Mouse (Mus musculus): ENCODE results near the gene Slc39a11. TPM values are rescaled to one million over a fixed set of nuclear protein-coding genes. Genes with fewer than 3 reads are reported as not detected.
A peak's percentile ranks its signal among the peaks of the same experiment; 100 is the strongest.

Gene Slc39a11
- polyA plus RNA-seq, 1 experiment from 2014 or later, result 27.7 TPM

DNA sequence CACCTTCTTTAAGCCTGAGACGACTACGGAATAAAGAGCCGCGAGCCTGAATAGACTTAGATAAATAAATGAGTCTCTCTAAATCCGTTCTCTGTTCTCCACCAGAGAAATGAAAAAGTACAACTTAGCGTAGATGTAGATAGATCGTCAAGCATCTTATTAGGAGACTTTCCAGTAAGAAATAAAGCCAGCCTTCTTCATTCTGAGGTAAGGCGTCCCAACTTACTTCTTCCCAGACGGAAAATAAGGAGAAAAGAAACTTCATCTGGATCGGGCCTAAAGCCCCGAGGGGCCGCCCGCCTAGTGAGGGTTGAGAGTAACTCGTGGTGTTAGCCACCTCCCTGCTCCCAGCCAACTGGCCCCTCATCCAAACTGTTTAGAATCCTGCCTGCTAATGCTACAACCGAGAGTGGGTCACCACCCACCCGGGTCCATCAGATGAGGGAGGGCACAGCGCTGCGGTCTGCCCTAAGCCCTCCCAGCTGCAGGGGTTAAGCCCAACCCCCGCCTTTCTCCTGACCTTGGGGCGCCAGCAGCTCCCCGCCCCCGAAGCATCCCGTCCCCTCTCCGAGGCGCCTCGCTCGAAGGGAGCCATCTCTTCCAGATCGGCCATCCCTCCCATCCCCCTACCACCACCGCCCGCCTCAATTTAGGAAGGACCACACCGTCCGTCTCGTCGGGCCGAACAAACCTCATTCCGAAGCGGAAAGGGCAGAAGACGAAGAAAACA, 33.2 kb upstream of the Slc39a11 start:
- 2% methylated on average over 37 of the region's 38 CpGs for WGBS
- Histone ChIP-seq H3K4me1 (peaks cover 51% of the 10 kb centered on the region), H3K27me3 (no peaks in the 10 kb centered on the region), H3K9me3 (replicated peaks) (no peaks in the 10 kb centered on the region), H3K4me3 (peak overlapping the region; percentile 93), H3K4me2 (peak overlapping the region; percentile 94), H3K27ac (peak overlapping the region; percentile 95), H3K9ac (peak overlapping the region; percentile 91), H3K36me3 (ENCODE audit: poor library complexity, severe bottlenecking) (peaks cover 6% of the 10 kb centered on the region)
- ATAC-seq, result peak; percentile 8

DNA sequence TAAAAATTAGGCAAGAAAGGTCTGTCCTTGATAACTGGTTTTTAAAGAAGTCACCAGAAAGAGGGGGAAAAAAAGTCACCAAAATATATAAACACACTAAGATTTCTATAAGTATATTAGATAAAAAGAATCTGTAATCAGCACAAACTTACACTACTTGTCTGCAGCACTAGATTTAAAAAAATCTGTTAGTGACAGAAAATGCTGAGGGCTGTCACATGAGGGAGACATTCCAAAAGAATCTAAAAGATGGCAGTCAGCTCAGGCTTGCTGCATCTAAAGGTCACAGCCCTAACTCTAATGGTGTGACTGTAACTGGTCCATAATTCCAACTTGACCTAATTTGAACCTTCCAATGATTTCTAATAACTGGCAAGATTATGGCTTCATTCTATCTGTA, 32.1 kb upstream of the Slc39a11 start:
- H3K4me2 ChIP-seq, result peak overlapping the region; percentile 24; the same call in 1 of the 2 replicates
- peaks cover 53% of the 10 kb centered on the region for H3K4me1 ChIP-seq
- H3K27ac ChIP-seq, result no peak overlapping the region
- H3K4me3 ChIP-seq, result no peak overlapping the region; the same call in 1 of the 2 replicates
- H3K27me3 ChIP-seq, result no peaks in the 10 kb centered on the region
- H3K9me3 ChIP-seq (replicated peaks), result no peaks in the 10 kb centered on the region
- H3K9ac ChIP-seq, result no peak overlapping the region
- ATAC-seq, result no peak
- peaks cover 3% of the 10 kb centered on the region; the same call in 1 of the 2 replicates for H3K36me3 ChIP-seq (ENCODE audit: poor library complexity, severe bottlenecking)

DNA sequence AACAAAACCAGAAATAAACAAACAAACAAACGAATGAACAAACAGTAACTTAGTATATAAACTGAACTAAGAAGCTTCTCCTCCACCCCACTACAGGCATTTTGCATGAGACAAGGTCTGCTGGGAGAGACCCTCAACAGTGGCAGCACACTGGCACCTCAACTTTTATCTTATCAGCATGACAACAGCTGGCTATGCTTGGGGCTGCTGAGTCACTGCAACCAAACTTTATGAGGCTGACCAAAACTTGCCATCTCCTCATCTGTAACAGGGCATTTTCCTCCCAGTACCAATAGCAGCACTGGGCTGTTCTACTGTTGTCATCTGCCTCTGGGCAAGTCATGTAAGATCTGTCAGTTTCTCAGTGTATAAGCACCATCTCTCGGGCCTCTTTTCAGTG, 31.1 kb upstream of the Slc39a11 start:
- H3K4me2 ChIP-seq, result no peak overlapping the region
- H3K36me3 ChIP-seq (ENCODE audit: poor library complexity, severe bottlenecking), result peaks cover 12% of the 10 kb centered on the region
- peaks cover 46% of the 10 kb centered on the region for H3K4me1 ChIP-seq
- H3K4me3 ChIP-seq, result no peak overlapping the region
- ATAC-seq, result no peak
- 89% methylated on average over 2 of the region's 2 CpGs for WGBS
- H3K9ac ChIP-seq, result no peak overlapping the region
- H3K9me3 ChIP-seq (replicated peaks), result no peaks in the 10 kb centered on the region
- H3K27ac ChIP-seq, result no peak overlapping the region
- H3K27me3 ChIP-seq, result no peaks in the 10 kb centered on the region

DNA sequence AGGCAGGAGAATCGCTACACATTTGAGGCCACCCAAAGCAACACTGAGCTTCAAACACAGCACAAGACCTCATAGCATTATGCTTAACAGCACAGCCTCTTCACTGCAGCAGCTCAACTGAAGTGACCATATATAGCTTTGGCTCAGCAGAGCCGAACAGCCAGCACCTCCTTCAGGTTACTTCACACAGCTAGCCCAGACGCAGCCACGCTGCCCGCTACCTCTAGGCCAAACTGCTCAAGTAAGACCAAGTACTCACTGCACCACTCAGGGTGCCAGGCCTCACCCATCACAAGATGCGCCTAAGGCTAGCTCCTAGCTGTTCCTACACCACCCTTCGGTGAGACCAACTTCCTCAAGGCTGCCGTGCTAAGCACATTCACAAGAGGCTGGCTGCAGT, 28.5 kb upstream of the Slc39a11 start:
- H3K4me3 ChIP-seq, result no peak overlapping the region
- no peak overlapping the region for H3K4me2 ChIP-seq
- 89% methylated on average over 8 of the region's 8 CpGs for WGBS
- peaks cover 33% of the 10 kb centered on the region for H3K4me1 ChIP-seq
- no peak for ATAC-seq
- H3K27ac ChIP-seq, result no peak overlapping the region
- no peak overlapping the region for H3K9ac ChIP-seq
- no peaks in the 10 kb centered on the region for H3K27me3 ChIP-seq
- H3K36me3 ChIP-seq (ENCODE audit: poor library complexity, severe bottlenecking), result peaks cover 34% of the 10 kb centered on the region
- no peaks in the 10 kb centered on the region for H3K9me3 ChIP-seq (replicated peaks)

DNA sequence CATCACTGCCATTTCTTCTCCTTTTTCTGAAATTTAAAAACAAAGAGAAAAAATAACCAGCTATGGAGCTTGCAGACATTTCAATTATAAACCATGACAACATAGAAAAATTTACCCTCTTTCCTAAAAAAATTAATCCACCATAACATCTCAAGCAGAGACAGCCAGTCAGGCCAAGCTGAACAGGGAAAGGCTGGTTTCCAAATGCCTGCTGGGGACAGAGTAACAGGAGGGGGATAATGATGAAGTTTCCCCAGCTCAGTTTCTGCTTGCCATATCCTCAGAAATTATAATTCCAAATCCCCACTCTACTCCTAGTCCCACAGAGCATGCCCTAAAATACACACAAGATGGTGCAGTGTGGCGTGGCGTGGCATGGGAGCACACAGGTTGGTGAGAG, 27.5 kb upstream of the Slc39a11 start:
- Histone ChIP-seq H3K4me1 (peaks cover 25% of the 10 kb centered on the region), H3K36me3 (ENCODE audit: poor library complexity, severe bottlenecking) (peaks cover 44% of the 10 kb centered on the region), H3K27ac (no peak overlapping the region), H3K27me3 (no peaks in the 10 kb centered on the region), H3K9me3 (replicated peaks) (no peaks in the 10 kb centered on the region), H3K4me3 (no peak overlapping the region), H3K9ac (no peak overlapping the region), H3K4me2 (no peak overlapping the region)
- 93% methylated on average over 2 of the region's 2 CpGs for WGBS
- no peak for ATAC-seq

DNA sequence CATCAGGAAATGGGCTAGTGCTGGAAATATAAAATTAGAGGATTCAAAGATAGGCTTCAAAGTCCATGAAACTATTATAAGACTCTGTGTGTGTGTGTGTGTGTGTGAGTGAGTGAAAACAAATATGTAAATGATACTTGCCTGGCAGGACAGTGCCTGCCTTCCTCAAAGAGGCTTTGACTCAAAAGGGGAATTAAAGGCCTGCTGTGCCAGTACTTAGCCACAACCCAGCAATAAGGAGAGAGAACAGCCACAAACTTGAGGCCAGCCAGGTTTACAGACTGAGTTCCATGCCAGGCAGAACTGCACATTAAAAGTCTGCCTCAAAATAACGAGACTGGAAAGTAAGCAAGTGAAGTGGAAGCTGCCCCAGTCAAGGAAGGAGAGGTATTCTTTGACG, 27.0 kb upstream of the Slc39a11 start:
- H3K9me3 ChIP-seq (replicated peaks), result no peaks in the 10 kb centered on the region
- H3K27me3 ChIP-seq, result no peaks in the 10 kb centered on the region

DNA sequence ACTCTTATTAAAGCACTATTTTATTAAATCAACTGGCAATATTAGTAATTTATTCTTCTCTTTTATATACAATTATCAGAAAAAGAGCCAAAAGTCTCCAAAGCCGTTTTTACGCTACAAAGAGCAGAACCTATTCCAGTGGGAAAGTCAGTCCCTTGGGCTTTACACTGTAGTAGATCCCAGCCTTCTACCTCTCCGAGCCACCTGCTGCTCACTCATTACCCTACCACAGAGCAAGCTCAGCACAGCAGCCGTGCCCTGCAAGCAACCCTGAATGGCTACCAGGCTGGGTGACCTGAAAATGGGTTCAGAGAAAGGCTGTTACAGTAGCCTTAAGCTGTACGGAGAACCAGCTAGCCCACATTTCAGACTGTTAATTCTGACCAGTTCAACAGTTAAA, 24.7 kb upstream of the Slc39a11 start:
- ATAC-seq, result no peak
- no peak overlapping the region for H3K4me2 ChIP-seq
- H3K4me3 ChIP-seq, result no peak overlapping the region
- H3K36me3 ChIP-seq (ENCODE audit: poor library complexity, severe bottlenecking), result peaks cover 69% of the 10 kb centered on the region
- H3K4me1 ChIP-seq, result 0 out of 2 replicates have a peak, but pooled peaks cover 7% of the 10 kb centered on the region
- WGBS, result 88% methylated on average over 5 of the region's 5 CpGs
- no peak overlapping the region for H3K9ac ChIP-seq
- no peak overlapping the region for H3K27ac ChIP-seq
- no peaks in the 10 kb centered on the region for H3K9me3 ChIP-seq (replicated peaks)
- no peaks in the 10 kb centered on the region for H3K27me3 ChIP-seq

More for the DNA sequence above, 27.0 kb upstream of the Slc39a11 start:
- H3K4me3 ChIP-seq, result no peak overlapping the region
- H3K4me2 ChIP-seq, result no peak overlapping the region
- ATAC-seq, result no peak
- WGBS, result 55% methylated on average over 2 of the region's 2 CpGs
- peaks cover 50% of the 10 kb centered on the region for H3K36me3 ChIP-seq (ENCODE audit: poor library complexity, severe bottlenecking)
- H3K27ac ChIP-seq, result no peak overlapping the region
- no peak overlapping the region for H3K9ac ChIP-seq
- H3K4me1 ChIP-seq, result peaks cover 20% of the 10 kb centered on the region

DNA sequence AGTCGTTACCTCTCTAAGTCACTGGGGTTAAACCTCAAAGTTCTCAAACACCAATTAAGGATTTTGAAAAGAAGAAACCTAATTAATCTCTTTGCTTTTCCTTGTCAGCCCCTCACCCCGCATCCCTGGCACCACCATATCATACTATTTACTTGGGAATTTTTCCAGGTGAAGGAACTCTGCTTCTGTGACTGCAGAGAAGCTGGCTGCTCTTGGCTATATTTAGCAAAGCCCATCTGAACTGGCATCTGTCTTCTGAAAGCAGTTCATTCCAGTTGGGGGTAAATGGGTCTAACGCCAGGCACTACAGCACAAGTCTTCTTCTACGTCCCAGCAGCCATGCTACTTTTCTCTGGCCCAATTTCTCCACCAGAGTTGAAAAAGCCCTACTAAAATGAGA, 23.7 kb upstream of the Slc39a11 start:
- Histone ChIP-seq H3K36me3 (ENCODE audit: poor library complexity, severe bottlenecking) (peaks cover 77% of the 10 kb centered on the region), H3K9me3 (replicated peaks) (no peaks in the 10 kb centered on the region), H3K4me3 (no peak overlapping the region), H3K4me2 (no peak overlapping the region), H3K4me1 (0 out of 2 replicates have a peak, but pooled peaks cover 7% of the 10 kb centered on the region), H3K27me3 (no peaks in the 10 kb centered on the region), H3K9ac (no peak overlapping the region), H3K27ac (0 out of 2 replicates have a peak overlapping the region, but pooled peaks have one; percentile 3)
- no peak for ATAC-seq
- WGBS, result 89% methylated on average over 4 of the region's 4 CpGs

DNA sequence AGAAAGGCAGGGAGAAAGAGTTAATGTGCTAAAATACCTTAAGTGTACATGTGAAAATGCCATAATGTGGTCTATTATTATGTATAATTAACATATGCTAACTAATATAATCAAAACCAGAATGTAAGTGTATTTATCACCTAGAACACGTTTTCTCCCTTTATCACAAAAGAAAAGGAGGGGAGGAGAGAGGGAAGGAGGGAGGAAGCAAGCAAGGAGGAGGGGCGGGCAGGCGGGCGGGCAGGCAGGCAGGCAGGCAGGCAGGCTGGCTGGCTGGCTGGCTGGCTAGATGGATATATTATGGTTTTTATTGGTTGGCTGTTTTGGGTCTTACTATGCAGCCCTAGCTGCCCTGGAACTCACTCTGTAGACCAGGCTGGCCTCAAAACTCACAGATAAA, 19.8 kb upstream of the Slc39a11 start:
- no peak overlapping the region for H3K9ac ChIP-seq
- H3K27me3 ChIP-seq, result no peaks in the 10 kb centered on the region
- H3K27ac ChIP-seq, result no peak overlapping the region
- peaks cover 70% of the 10 kb centered on the region for H3K36me3 ChIP-seq (ENCODE audit: poor library complexity, severe bottlenecking)
- H3K4me1 ChIP-seq, result peaks cover 15% of the 10 kb centered on the region
- H3K9me3 ChIP-seq (replicated peaks), result no peaks in the 10 kb centered on the region
- WGBS, result 80% methylated on average over 4 of the region's 4 CpGs
- H3K4me3 ChIP-seq, result no peak overlapping the region
- ATAC-seq, result no peak
- no peak overlapping the region for H3K4me2 ChIP-seq

DNA sequence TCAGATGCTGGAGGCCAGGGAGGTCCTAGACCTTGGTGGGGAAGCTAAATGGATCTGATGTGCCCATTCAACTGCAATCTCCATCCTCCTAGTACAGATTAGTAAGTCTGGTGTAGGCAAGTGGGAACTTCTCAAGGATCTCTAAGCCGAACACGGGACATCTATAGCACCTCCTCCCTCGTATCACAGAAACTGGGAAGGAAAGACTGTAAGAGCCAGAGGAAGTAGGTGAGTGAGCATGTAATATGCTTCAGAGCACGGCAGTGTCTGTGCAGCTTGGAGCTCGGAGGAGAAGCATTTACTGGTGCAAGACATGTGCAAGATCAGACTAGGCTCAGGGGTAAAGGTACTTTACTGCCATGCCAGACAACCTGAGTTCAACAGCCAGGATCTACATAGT, 19.0 kb upstream of the Slc39a11 start:
- Histone ChIP-seq H3K4me3 (no peak overlapping the region), H3K36me3 (ENCODE audit: poor library complexity, severe bottlenecking) (peaks cover 70% of the 10 kb centered on the region), H3K4me1 (peaks cover 15% of the 10 kb centered on the region), H3K27ac (no peak overlapping the region), H3K27me3 (no peaks in the 10 kb centered on the region), H3K4me2 (no peak overlapping the region), H3K9ac (no peak overlapping the region), H3K9me3 (replicated peaks) (no peaks in the 10 kb centered on the region)
- WGBS, result 90% methylated on average over 5 of the region's 5 CpGs
- no peak for ATAC-seq

DNA sequence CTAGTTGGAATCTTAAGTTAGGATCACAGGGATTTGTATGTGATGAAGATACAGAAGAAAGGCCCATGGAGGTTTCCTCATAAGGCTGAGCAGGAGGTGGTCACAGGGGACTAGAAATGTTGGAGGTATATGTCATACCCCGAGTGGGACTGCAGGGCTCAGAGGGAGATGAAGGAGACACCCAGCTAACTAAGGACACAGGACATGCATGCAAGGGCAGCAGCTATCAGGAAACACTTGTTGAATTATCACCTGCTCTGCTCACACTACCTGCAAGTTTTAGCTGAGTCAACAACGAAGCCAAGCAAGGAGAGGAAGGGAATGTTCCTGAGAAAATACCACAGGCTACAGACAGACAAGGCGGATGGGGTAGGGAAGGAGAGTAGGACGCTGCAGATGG, 17.8 kb upstream of the Slc39a11 start:
- no peaks in the 10 kb centered on the region for H3K27me3 ChIP-seq
- no peak overlapping the region for H3K4me3 ChIP-seq
- H3K4me1 ChIP-seq, result peaks cover 15% of the 10 kb centered on the region
- H3K36me3 ChIP-seq (ENCODE audit: poor library complexity, severe bottlenecking), result peaks cover 69% of the 10 kb centered on the region
- no peak overlapping the region for H3K4me2 ChIP-seq
- H3K9ac ChIP-seq, result no peak overlapping the region
- H3K27ac ChIP-seq, result no peak overlapping the region
- H3K9me3 ChIP-seq (replicated peaks), result no peaks in the 10 kb centered on the region
- WGBS, result 90% methylated on average over 4 of the region's 4 CpGs
- no peak for ATAC-seq

DNA sequence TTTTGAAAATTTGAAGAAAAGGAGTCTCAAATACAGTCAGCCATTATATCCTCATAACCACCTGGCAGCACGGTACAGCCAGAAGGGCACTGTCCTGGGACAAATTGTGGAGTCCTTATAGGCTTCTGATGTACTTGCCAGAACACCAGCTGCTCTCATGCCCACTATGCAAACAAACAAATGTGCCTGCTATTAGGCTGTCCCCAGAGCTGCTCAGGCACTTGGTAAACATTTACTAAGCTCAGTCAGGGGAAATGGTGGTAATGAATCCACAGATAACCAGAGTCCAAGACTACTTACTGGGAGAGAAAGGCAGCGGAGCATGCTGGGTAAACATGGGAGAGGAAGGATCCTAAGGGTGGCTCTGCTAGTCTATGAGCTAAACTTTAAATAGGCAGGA, 17.2 kb upstream of the Slc39a11 start:
- no peaks in the 10 kb centered on the region for H3K27me3 ChIP-seq
- WGBS, result 72% methylated on average over 2 of the region's 2 CpGs
- no peaks in the 10 kb centered on the region for H3K9me3 ChIP-seq (replicated peaks)
- peaks cover 69% of the 10 kb centered on the region for H3K36me3 ChIP-seq (ENCODE audit: poor library complexity, severe bottlenecking)
- H3K9ac ChIP-seq, result no peak overlapping the region
- peaks cover 15% of the 10 kb centered on the region for H3K4me1 ChIP-seq
- ATAC-seq, result no peak
- no peak overlapping the region for H3K4me3 ChIP-seq
- H3K27ac ChIP-seq, result no peak overlapping the region
- no peak overlapping the region for H3K4me2 ChIP-seq

DNA sequence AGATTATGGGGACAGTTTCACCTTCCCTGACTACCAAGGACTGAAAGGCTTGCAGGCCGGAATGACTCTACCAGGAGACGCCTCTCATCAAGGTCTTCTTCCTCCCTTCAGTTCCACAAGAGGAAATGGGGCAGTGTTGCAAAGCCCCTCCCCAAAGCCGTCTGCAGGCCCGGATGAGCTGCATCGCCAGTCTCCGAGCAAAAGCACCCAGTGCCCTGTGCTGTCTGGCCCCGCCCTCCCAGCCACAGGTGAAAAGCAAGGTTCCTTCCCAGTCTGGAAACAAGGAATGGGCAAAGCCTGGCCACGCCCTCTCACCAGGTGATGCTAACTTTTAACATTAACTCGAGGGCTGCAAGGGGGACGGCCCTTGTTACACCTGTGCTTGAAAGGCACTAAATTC, 16.8 kb upstream of the Slc39a11 start:
- no peaks in the 10 kb centered on the region for H3K9me3 ChIP-seq (replicated peaks)
- peaks cover 69% of the 10 kb centered on the region for H3K36me3 ChIP-seq (ENCODE audit: poor library complexity, severe bottlenecking)
- peaks cover 15% of the 10 kb centered on the region for H3K4me1 ChIP-seq
- 68% methylated on average over 10 of the region's 10 CpGs for WGBS
- H3K27ac ChIP-seq, result no peak overlapping the region
- ATAC-seq, result 0 out of 2 replicates have a peak, but pooled peaks have one; percentile 16
- H3K4me2 ChIP-seq, result no peak overlapping the region
- no peak overlapping the region for H3K4me3 ChIP-seq
- H3K27me3 ChIP-seq, result no peaks in the 10 kb centered on the region
- no peak overlapping the region for H3K9ac ChIP-seq

Data from forebrain, embryonic 13.5 days (tissue).